Mouse (Mus musculus): ENCODE data around the gene Ptprm. TPM values are rescaled to one million over a fixed set of nuclear protein-coding genes. Genes with fewer than 3 reads are reported as not detected.

The Ptprm gene
- polyA plus RNA-seq, 1 experiment from 2014 or later: 10.4 TPM

GRCm38 (mm10) chr17:67266270-67266669 lies 88.0 kb downstream of the Ptprm start:
- H3K4me1 ChIP-seq (ENCODE audit: control insufficient read depth, insufficient read depth, low read length): no peaks in the 10 kb centered on the region
- H3K27ac ChIP-seq (replicated peaks; ENCODE audit: low read depth, low read length): no peak overlapping the region
- H3K27me3 ChIP-seq (ENCODE audit: control insufficient read depth, insufficient read depth, low read length): no peaks in the 10 kb centered on the region
- H3K36me3 ChIP-seq (ENCODE audit: control insufficient read depth, insufficient read depth, low read length): no peaks in the 10 kb centered on the region
- no peak for DNase-seq (ENCODE audit: low spot score)
- H3K9me3 ChIP-seq (ENCODE audit: control insufficient read depth, low read length): no peaks in the 10 kb centered on the region
- ATAC-seq (ENCODE audit: insufficient number of reproducible peaks, low FRiP score, low TSS enrichment, low read depth): no peak
- 94% methylated on average over 6 of the region's 6 CpGs for WGBS
- H3K4me2 ChIP-seq (ENCODE audit: low read depth, severe bottlenecking): no peak overlapping the region
- H3K4me3 ChIP-seq (ENCODE audit: low read depth, low read length): no peak overlapping the region
- no peak overlapping the region for H3K9ac ChIP-seq (ENCODE audit: low read length)

DNA sequence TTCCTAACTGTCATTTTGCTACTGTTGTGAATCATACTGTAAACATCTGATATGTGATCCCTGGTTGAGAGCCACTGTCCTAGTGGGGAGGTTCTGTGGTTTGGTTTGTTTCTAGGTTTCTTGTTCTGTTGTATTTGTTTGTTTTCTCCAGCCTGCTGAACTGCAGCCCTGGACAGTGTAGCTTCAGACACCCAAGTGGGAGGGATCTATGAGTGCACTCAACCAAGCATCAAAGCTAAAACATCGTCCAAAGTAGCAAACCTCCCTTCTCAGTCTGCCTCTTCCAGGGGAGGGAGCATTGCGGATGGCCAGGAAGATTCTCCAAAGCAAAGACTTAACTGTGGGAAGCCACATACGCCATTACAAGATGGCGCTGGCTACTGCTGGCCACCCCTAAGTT lies 88.7 kb downstream of the Ptprm start:
- H3K4me3 ChIP-seq (ENCODE audit: low read depth, low read length): no peak overlapping the region
- no peak overlapping the region for H3K27ac ChIP-seq (replicated peaks; ENCODE audit: low read depth, low read length)
- ATAC-seq (ENCODE audit: insufficient number of reproducible peaks, low FRiP score, low TSS enrichment, low read depth): no peak
- H3K27me3 ChIP-seq (ENCODE audit: control insufficient read depth, insufficient read depth, low read length): no peaks in the 10 kb centered on the region
- H3K36me3 ChIP-seq (ENCODE audit: control insufficient read depth, insufficient read depth, low read length): no peaks in the 10 kb centered on the region
- WGBS: 94% methylated on average over 4 of the region's 4 CpGs
- no peak for DNase-seq (ENCODE audit: low spot score)
- no peaks in the 10 kb centered on the region for H3K4me1 ChIP-seq (ENCODE audit: control insufficient read depth, insufficient read depth, low read length)
- no peak overlapping the region for H3K4me2 ChIP-seq (ENCODE audit: low read depth, severe bottlenecking)
- no peaks in the 10 kb centered on the region for H3K9me3 ChIP-seq (ENCODE audit: control insufficient read depth, low read length)
- H3K9ac ChIP-seq (ENCODE audit: low read length): no peak overlapping the region

GRCm38 (mm10) chr17:67264716-67265115 lies 89.5 kb downstream of the Ptprm start:
- H3K9ac ChIP-seq (ENCODE audit: low read length): no peak overlapping the region
- ATAC-seq (ENCODE audit: insufficient number of reproducible peaks, low FRiP score, low TSS enrichment, low read depth) (no peak), DNase-seq (ENCODE audit: low spot score) (no peak)
- H3K27ac ChIP-seq (replicated peaks; ENCODE audit: low read depth, low read length): no peak overlapping the region
- no peak overlapping the region for H3K4me2 ChIP-seq (ENCODE audit: low read depth, severe bottlenecking)
- no peaks in the 10 kb centered on the region for H3K9me3 ChIP-seq (ENCODE audit: control insufficient read depth, low read length)
- no peak overlapping the region for H3K4me3 ChIP-seq (ENCODE audit: low read depth, low read length)
- H3K36me3 ChIP-seq (ENCODE audit: control insufficient read depth, insufficient read depth, low read length): no peaks in the 10 kb centered on the region
- WGBS: 92% methylated on average over 6 of the region's 6 CpGs
- no peaks in the 10 kb centered on the region for H3K27me3 ChIP-seq (ENCODE audit: control insufficient read depth, insufficient read depth, low read length)
- no peaks in the 10 kb centered on the region for H3K4me1 ChIP-seq (ENCODE audit: control insufficient read depth, insufficient read depth, low read length)

DNA sequence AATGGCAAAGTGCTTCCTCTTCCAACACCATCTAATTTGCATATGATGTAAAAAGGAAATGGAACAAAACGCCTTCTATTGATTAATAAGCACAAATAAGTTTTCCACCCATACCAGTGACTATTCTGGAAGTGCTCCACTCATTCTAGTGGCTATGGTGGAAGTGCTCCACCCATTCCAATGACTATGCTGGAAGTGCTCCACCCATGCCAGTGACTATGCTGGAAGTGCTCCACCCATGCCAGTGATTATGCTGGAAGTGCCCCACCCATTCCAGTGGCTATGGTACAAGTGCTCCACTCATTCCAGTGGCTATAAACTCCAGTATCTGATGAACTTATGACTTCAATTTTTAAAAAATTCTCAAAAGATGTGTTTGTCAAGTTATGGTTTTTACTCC lies 91.2 kb downstream of the Ptprm start:
- Histone ChIP-seq H3K4me3 (ENCODE audit: low read depth, low read length) (no peak overlapping the region), H3K4me2 (ENCODE audit: low read depth, severe bottlenecking) (no peak overlapping the region), H3K36me3 (ENCODE audit: control insufficient read depth, insufficient read depth, low read length) (no peaks in the 10 kb centered on the region), H3K9ac (ENCODE audit: low read length) (no peak overlapping the region), H3K27me3 (ENCODE audit: control insufficient read depth, insufficient read depth, low read length) (no peaks in the 10 kb centered on the region), H3K27ac (replicated peaks; ENCODE audit: low read depth, low read length) (no peak overlapping the region), H3K4me1 (ENCODE audit: control insufficient read depth, insufficient read depth, low read length) (no peaks in the 10 kb centered on the region), H3K9me3 (ENCODE audit: control insufficient read depth, low read length) (no peaks in the 10 kb centered on the region)
- DNase-seq (ENCODE audit: low spot score) (no peak), ATAC-seq (ENCODE audit: insufficient number of reproducible peaks, low FRiP score, low TSS enrichment, low read depth) (no peak)
- WGBS: 81% methylated on average over 1 of the region's 1 CpGs

DNA sequence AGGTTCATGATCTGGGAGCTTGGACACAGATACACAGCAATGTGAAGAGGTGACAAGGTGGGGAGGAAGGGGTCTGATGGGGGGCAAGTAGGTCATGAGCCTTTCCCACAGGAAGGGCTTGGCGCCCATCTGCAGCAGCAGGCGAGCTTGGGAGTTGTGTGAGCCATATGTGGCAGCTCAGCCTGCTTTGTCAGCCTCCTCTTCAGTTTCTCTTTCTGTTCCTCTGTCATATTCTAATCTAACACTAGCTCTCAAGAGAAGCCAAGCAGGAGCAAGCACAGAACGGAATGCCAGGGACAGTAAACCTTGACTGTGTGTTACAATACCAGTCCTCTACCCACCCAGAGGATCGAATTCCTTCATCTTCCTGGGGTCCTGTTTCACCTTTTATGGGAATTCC lies 94.2 kb downstream of the Ptprm start:
- no peaks in the 10 kb centered on the region for H3K9me3 ChIP-seq (ENCODE audit: control insufficient read depth, low read length)
- H3K9ac ChIP-seq (ENCODE audit: low read length): no peak overlapping the region
- no peaks in the 10 kb centered on the region for H3K27me3 ChIP-seq (ENCODE audit: control insufficient read depth, insufficient read depth, low read length)
- no peak overlapping the region for H3K4me2 ChIP-seq (ENCODE audit: low read depth, severe bottlenecking)
- no peak overlapping the region for H3K4me3 ChIP-seq (ENCODE audit: low read depth, low read length)
- H3K4me1 ChIP-seq (ENCODE audit: control insufficient read depth, insufficient read depth, low read length): no peaks in the 10 kb centered on the region
- H3K36me3 ChIP-seq (ENCODE audit: control insufficient read depth, insufficient read depth, low read length): no peaks in the 10 kb centered on the region
- 59% methylated on average over 4 of the region's 4 CpGs for WGBS
- DNase-seq (ENCODE audit: low spot score) (no peak), ATAC-seq (ENCODE audit: insufficient number of reproducible peaks, low FRiP score, low TSS enrichment, low read depth) (no peak)
- H3K27ac ChIP-seq (replicated peaks; ENCODE audit: low read depth, low read length): no peak overlapping the region

GRCm38 (mm10) chr17:67257780-67258179 lies 96.5 kb downstream of the Ptprm start:
- DNase-seq (ENCODE audit: low spot score) (no peak), ATAC-seq (ENCODE audit: insufficient number of reproducible peaks, low FRiP score, low TSS enrichment, low read depth) (no peak)
- Histone ChIP-seq H3K9ac (ENCODE audit: low read length) (no peak overlapping the region), H3K27ac (replicated peaks; ENCODE audit: low read depth, low read length) (no peak overlapping the region), H3K27me3 (ENCODE audit: control insufficient read depth, insufficient read depth, low read length) (no peaks in the 10 kb centered on the region), H3K4me2 (ENCODE audit: low read depth, severe bottlenecking) (no peak overlapping the region), H3K9me3 (ENCODE audit: control insufficient read depth, low read length) (no peaks in the 10 kb centered on the region), H3K36me3 (ENCODE audit: control insufficient read depth, insufficient read depth, low read length) (no peaks in the 10 kb centered on the region), H3K4me1 (ENCODE audit: control insufficient read depth, insufficient read depth, low read length) (no peaks in the 10 kb centered on the region), H3K4me3 (ENCODE audit: low read depth, low read length) (no peak overlapping the region)
- 92% methylated on average over 5 of the region's 5 CpGs for WGBS

DNA sequence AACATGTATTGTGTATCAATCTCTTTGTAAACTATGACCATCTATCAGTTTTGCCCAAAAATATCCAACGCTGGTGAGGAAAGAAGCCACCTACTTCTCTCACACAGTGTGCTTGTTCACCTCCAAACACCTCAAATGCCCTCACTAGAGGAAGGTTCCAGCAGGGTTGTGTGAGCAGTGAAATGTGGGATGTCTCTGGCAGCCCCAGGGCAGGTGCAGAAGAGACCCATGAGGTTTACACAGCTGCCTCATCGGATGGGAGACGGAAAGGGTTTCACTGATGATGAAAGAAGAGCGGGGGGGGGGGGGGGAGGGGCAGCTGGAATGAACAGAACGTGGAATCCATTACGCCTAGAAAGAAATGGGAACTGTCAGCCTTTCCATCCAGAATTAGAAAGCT lies 98.1 kb downstream of the Ptprm start:
- ATAC-seq (ENCODE audit: insufficient number of reproducible peaks, low FRiP score, low TSS enrichment, low read depth) (no peak), DNase-seq (ENCODE audit: low spot score) (no peak)
- 78% methylated on average over 5 of the region's 6 CpGs for WGBS
- Histone ChIP-seq H3K36me3 (ENCODE audit: control insufficient read depth, insufficient read depth, low read length) (no peaks in the 10 kb centered on the region), H3K4me2 (ENCODE audit: low read depth, severe bottlenecking) (no peak overlapping the region), H3K4me1 (ENCODE audit: control insufficient read depth, insufficient read depth, low read length) (no peaks in the 10 kb centered on the region), H3K9ac (ENCODE audit: low read length) (no peak overlapping the region), H3K9me3 (ENCODE audit: control insufficient read depth, low read length) (no peaks in the 10 kb centered on the region), H3K4me3 (ENCODE audit: low read depth, low read length) (no peak overlapping the region), H3K27ac (replicated peaks; ENCODE audit: low read depth, low read length) (no peak overlapping the region), H3K27me3 (ENCODE audit: control insufficient read depth, insufficient read depth, low read length) (no peaks in the 10 kb centered on the region)

DNA sequence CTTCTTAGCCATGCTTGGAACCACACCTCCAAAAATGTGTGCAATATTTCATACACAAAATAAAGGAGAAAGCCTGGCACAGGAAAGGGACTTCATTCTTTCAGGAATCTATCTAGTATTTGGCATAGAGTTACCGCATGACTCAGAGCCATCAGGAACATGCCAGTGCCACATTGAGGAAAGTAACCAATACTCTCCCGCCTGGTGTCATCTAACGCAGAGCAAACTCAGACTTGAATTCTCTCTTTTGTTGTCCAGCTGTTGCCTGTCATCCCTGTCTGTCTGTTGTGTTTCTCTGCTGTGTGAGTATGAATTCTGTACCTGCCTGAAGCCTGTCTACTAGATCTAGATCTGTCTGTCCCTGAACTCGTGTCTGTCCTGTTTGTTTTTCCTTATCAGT lies 100.8 kb downstream of the Ptprm start:
- DNase-seq (ENCODE audit: low spot score): no peak
- no peaks in the 10 kb centered on the region for H3K9me3 ChIP-seq (ENCODE audit: control insufficient read depth, low read length)
- H3K9ac ChIP-seq (ENCODE audit: low read length): no peak overlapping the region
- ATAC-seq (ENCODE audit: insufficient number of reproducible peaks, low FRiP score, low TSS enrichment, low read depth): no peak
- H3K27me3 ChIP-seq (ENCODE audit: control insufficient read depth, insufficient read depth, low read length): no peaks in the 10 kb centered on the region
- H3K4me2 ChIP-seq (ENCODE audit: low read depth, severe bottlenecking): no peak overlapping the region
- no peak overlapping the region for H3K4me3 ChIP-seq (ENCODE audit: low read depth, low read length)
- no peak overlapping the region for H3K27ac ChIP-seq (replicated peaks; ENCODE audit: low read depth, low read length)
- WGBS: 78% methylated on average over 4 of the region's 4 CpGs
- H3K36me3 ChIP-seq (ENCODE audit: control insufficient read depth, insufficient read depth, low read length): no peaks in the 10 kb centered on the region
- H3K4me1 ChIP-seq (ENCODE audit: control insufficient read depth, insufficient read depth, low read length): no peaks in the 10 kb centered on the region

DNA sequence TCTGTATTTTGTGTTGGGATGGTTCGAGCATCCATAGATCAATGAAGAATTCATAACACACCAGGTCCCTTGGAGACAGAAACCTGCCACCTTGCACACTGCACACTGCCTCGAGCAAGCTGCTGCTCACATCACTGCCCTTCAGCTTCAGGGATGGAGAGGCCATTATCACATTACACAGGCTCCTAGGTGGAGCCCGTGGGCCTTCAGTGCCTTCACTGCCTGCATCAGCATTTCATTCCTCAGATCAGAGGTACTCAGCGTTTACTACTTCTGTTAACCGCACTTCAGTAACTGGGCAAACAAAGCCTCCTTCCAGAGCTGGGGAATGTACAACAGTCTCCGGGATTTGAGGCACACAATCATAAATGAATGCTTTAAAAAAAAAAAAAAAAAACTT lies 101.3 kb downstream of the Ptprm start:
- no peak overlapping the region for H3K9ac ChIP-seq (ENCODE audit: low read length)
- ATAC-seq (ENCODE audit: insufficient number of reproducible peaks, low FRiP score, low TSS enrichment, low read depth): no peak

More for the DNA sequence above, 101.3 kb downstream of the Ptprm start:
- no peak overlapping the region for H3K4me3 ChIP-seq (ENCODE audit: low read depth, low read length)
- H3K4me2 ChIP-seq (ENCODE audit: low read depth, severe bottlenecking): no peak overlapping the region
- H3K36me3 ChIP-seq (ENCODE audit: control insufficient read depth, insufficient read depth, low read length): no peaks in the 10 kb centered on the region
- no peak for DNase-seq (ENCODE audit: low spot score)
- WGBS: 67% methylated on average over 6 of the region's 6 CpGs
- no peaks in the 10 kb centered on the region for H3K4me1 ChIP-seq (ENCODE audit: control insufficient read depth, insufficient read depth, low read length)
- no peaks in the 10 kb centered on the region for H3K9me3 ChIP-seq (ENCODE audit: control insufficient read depth, low read length)
- no peaks in the 10 kb centered on the region for H3K27me3 ChIP-seq (ENCODE audit: control insufficient read depth, insufficient read depth, low read length)
- no peak overlapping the region for H3K27ac ChIP-seq (replicated peaks; ENCODE audit: low read depth, low read length)

Data from limb, embryonic 11.5 days (tissue).